Mouse (Mus musculus) cerebellum, postnatal 10 days (tissue): ENCODE results near the gene Trp53i13.
A peak's percentile ranks its signal among the peaks of the same experiment; 100 is the strongest.

Experiments used
- DNase-seq, 2 experiments: peaks; one replicate each; pipeline ENCODE4 v3.0.0; 2021; ENCODE audit warnings: mixed read lengths in 2 of 2

Gene Trp53i13

GRCm38 (mm10) chr11:77491123-77491501 is 24.7 kb downstream of the Trp53i13 start:
- DNase-seq: peak; percentile 98 to 99

GRCm38 (mm10) chr11:77490451-77490850 is 25.3 kb downstream of the Trp53i13 start:
- no peak for DNase-seq

- DNase-seq: peak; percentile 90 to 92
Measured at GRCm38 (mm10) chr11:77489591-77490235, 26.1 kb downstream of the Trp53i13 start, which contains the start of gene Ankrd13b. Gene Ankrd13b, minus strand, starts transcription at chr11:77489678.

GRCm38 (mm10) chr11:77488771-77489581 is 26.8 kb downstream of the Trp53i13 start:
- DNase-seq: peak; percentile 50 to 55

GRCm38 (mm10) chr11:77486798-77487197 is 29.0 kb downstream of the Trp53i13 start:
- peak; percentile 82 to 88 for DNase-seq

GRCm38 (mm10) chr11:77485229-77485628 is 30.6 kb downstream of the Trp53i13 start:
- peak; percentile 69 to 70 for DNase-seq

- DNase-seq: no peak
Measured at GRCm38 (mm10) chr11:77483510-77484255, 32.1 kb downstream of the Trp53i13 start.

- DNase-seq: peak in 1 of 2 experiments; percentile 48
Measured at GRCm38 (mm10) chr11:77483043-77483442, 32.7 kb downstream of the Trp53i13 start.

GRCm38 (mm10) chr11:77476895-77477294 is 38.9 kb downstream of the Trp53i13 start:
- DNase-seq: no peak

GRCm38 (mm10) chr11:77476216-77476615 is 39.6 kb downstream of the Trp53i13 start:
- no peak for DNase-seq

- DNase-seq: no peak
Measured at GRCm38 (mm10) chr11:77472775-77473174, 43.0 kb downstream of the Trp53i13 start.

GRCm38 (mm10) chr11:77471407-77471806 is 44.4 kb downstream of the Trp53i13 start:
- DNase-seq: no peak

GRCm38 (mm10) chr11:77468397-77468796 is 47.4 kb downstream of the Trp53i13 start:
- no peak for DNase-seq

GRCm38 (mm10) chr11:77467784-77468183 is 48.0 kb downstream of the Trp53i13 start:
- DNase-seq: peak; percentile 80 to 84

GRCm38 (mm10) chr11:77467157-77467556 is 48.6 kb downstream of the Trp53i13 start:
- DNase-seq: peak; percentile 70 to 80

GRCm38 (mm10) chr11:77466544-77466943 is 49.2 kb downstream of the Trp53i13 start:
- no peak for DNase-seq

GRCm38 (mm10) chr11:77465111-77465510 is 50.7 kb downstream of the Trp53i13 start:
- DNase-seq: no peak

GRCm38 (mm10) chr11:77464684-77465083 is 51.1 kb downstream of the Trp53i13 start:
- no peak for DNase-seq

GRCm38 (mm10) chr11:77463786-77464185 is 52.0 kb downstream of the Trp53i13 start:
- DNase-seq: no peak

- DNase-seq: no peak
Measured at GRCm38 (mm10) chr11:77463101-77463445, 52.7 kb downstream of the Trp53i13 start.

- peak; percentile 51 to 66 for DNase-seq
Measured at GRCm38 (mm10) chr11:77462283-77463100, 53.3 kb downstream of the Trp53i13 start, which contains the start of gene Coro6. Gene Coro6, plus strand, starts transcription at chr11:77462411.

GRCm38 (mm10) chr11:77461856-77462255 is 53.9 kb downstream of the Trp53i13 start:
- no peak for DNase-seq
